ENCODE assay signal across 15 mouse cellular contexts in genomic region chr5:115014570-115014969, GRCm38 (mm10). TPM values are rescaled to one million over a fixed set of nuclear protein-coding genes. Genes with fewer than 3 reads are reported as not detected.
DNase-seq lines count a peak whose midpoint lies in the region; ATAC-seq and TF ChIP-seq lines count a peak whose summit lies in the region.
"Had no signal": no experiment of that assay in that cellular context is flagged by ENCODE, and none has a peak within 500 bp of the region (broad histone marks: within the 10 kb centered on the region; RNA-seq: fewer than 3 reads in every experiment).

No protein-coding gene starts in this region.

- no peaks in the 10 kb centered on the region for H3K36me3 ChIP-seq in lung, embryonic 16.5 days (ENCODE audit: control insufficient read depth, insufficient read depth, low read length)
- no peaks in the 10 kb centered on the region for H3K36me3 ChIP-seq in heart, embryonic 12.5 days
- no peaks in the 10 kb centered on the region for H3K36me3 ChIP-seq in liver, embryonic 14.5 days (replicated peaks; ENCODE audit: control insufficient read depth, insufficient read depth, low read depth)
- H3K36me3 ChIP-seq in thymus, adult 2 months (ENCODE audit: control insufficient read depth, insufficient read depth, low read length): no peaks in the 10 kb centered on the region
- H3K36me3 ChIP-seq in neural tube, embryonic 15.5 days: no peaks in the 10 kb centered on the region
- H3K36me3 ChIP-seq: intestine, embryonic 15.5 days; midbrain, embryonic 13.5 days; neural tube, embryonic 12.5 days had no signal

- DNase-seq in adrenal gland, adult (ENCODE audit: inconsistent age in 2 of 2, low spot score in 1 of 2): peak; percentile 23 to 77
- no peak for DNase-seq in adrenal gland, adult 18-20 months (ENCODE audit: low spot score in 2 of 2)
- no peak for DNase-seq in lung, postnatal 4 days
- DNase-seq in liver, embryonic 14.5 days (ENCODE audit: low read depth in 3 of 3, low spot score in 3 of 3): no peak
- no peak for DNase-seq in thymus, adult 2 months
- DNase-seq: adrenal gland, adult 8-10 months; cerebellum, adult 18-20 months had no signal

- no peak for TF ChIP-seq POLR2A in thymus, adult 2 months (IDR thresholded peaks at IDR 0.05; ENCODE audit: control insufficient read depth, extremely low read depth, insufficient read depth, low read length, poor library complexity)

- ATAC-seq in lung, embryonic 16.5 days (ENCODE audit: low read depth): no peak
- no peak for ATAC-seq in heart, embryonic 12.5 days (ENCODE audit: insufficient number of reproducible peaks, low FRiP score)
- ATAC-seq in liver, embryonic 14.5 days (ENCODE audit: insufficient read depth): no peak
- no peak for ATAC-seq in neural tube, embryonic 15.5 days (ENCODE audit: low FRiP score)
- ATAC-seq: intestine, embryonic 15.5 days; midbrain, embryonic 13.5 days had no signal

- H3K27ac ChIP-seq in lung, embryonic 16.5 days (ENCODE audit: low read length): no peak overlapping the region
- peak overlapping the region; percentile 82 for H3K27ac ChIP-seq in heart, embryonic 12.5 days (ENCODE audit: poor library complexity, severe bottlenecking)
- H3K27ac ChIP-seq in liver, embryonic 14.5 days: peak overlapping the region; percentile 4
- H3K27ac ChIP-seq in thymus, adult 2 months (ENCODE audit: control insufficient read depth, insufficient read depth, low read length): no peak overlapping the region
- H3K27ac ChIP-seq in neural tube, embryonic 15.5 days (replicated peaks): no peak overlapping the region
- H3K27ac ChIP-seq: intestine, embryonic 15.5 days; limb, embryonic 10.5 days; midbrain, embryonic 13.5 days; neural tube, embryonic 12.5 days had no signal

- H3K9me3 ChIP-seq in lung, embryonic 16.5 days (ENCODE audit: control insufficient read depth, low read length): no peaks in the 10 kb centered on the region
- H3K9me3 ChIP-seq in heart, embryonic 12.5 days (replicated peaks): no peaks in the 10 kb centered on the region
- H3K9me3 ChIP-seq in liver, embryonic 14.5 days (ENCODE audit: control insufficient read depth, low read length): no peaks in the 10 kb centered on the region
- no peaks in the 10 kb centered on the region for H3K9me3 ChIP-seq in neural tube, embryonic 15.5 days (replicated peaks)
- H3K9me3 ChIP-seq: intestine, embryonic 15.5 days; limb, embryonic 10.5 days; midbrain, embryonic 13.5 days; neural tube, embryonic 12.5 days had no signal

- H3K9ac ChIP-seq in lung, embryonic 16.5 days (ENCODE audit: low read length): no peak overlapping the region
- H3K9ac ChIP-seq in heart, embryonic 12.5 days: no peak overlapping the region
- H3K9ac ChIP-seq in liver, embryonic 14.5 days (replicated peaks): no peak overlapping the region; the same call in 1 of the 2 replicates
- no peak overlapping the region for H3K9ac ChIP-seq in neural tube, embryonic 15.5 days (replicated peaks)
- H3K9ac ChIP-seq: intestine, embryonic 15.5 days; midbrain, embryonic 13.5 days; neural tube, embryonic 12.5 days had no signal

- no peak for TF ChIP-seq CTCF in liver, embryonic 14.5 days (IDR thresholded peaks at IDR 0.05; ENCODE audit: low read depth)
- no peak for TF ChIP-seq CTCF in thymus, adult 2 months (IDR thresholded peaks at IDR 0.05; ENCODE audit: borderline replicate concordance, control insufficient read depth, extremely low read depth, insufficient read depth, low read length, poor library complexity)

- 4% methylated on average over 1 of the region's 1 CpGs for WGBS in lung, embryonic 16.5 days
- WGBS in heart, embryonic 12.5 days: 5% methylated on average over 1 of the region's 1 CpGs
- 0% methylated on average over 1 of the region's 1 CpGs for WGBS in liver, embryonic 14.5 days (ENCODE audit: insufficient replicate concordance)
- WGBS in thymus, adult 2 months: 62% methylated on average over 1 of the region's 1 CpGs
- WGBS in neural tube, embryonic 15.5 days: 57% methylated on average over 1 of the region's 1 CpGs

- TF ChIP-seq EP300 in liver, embryonic 14.5 days (IDR thresholded peaks at IDR 0.05; ENCODE audit: low read depth): no peak

- H3K4me2 ChIP-seq in lung, embryonic 16.5 days (ENCODE audit: low read depth, low read length): 0 out of 2 replicates have a peak overlapping the region, but pooled peaks have one; percentile 20
- peak overlapping the region; percentile 47 for H3K4me2 ChIP-seq in heart, embryonic 12.5 days
- H3K4me2 ChIP-seq in liver, embryonic 14.5 days (ENCODE audit: low read depth): peak overlapping the region; percentile 37
- no peak overlapping the region for H3K4me2 ChIP-seq in neural tube, embryonic 15.5 days
- H3K4me2 ChIP-seq: intestine, embryonic 15.5 days; midbrain, embryonic 13.5 days; neural tube, embryonic 12.5 days had no signal

- H3K4me3 ChIP-seq in lung, embryonic 16.5 days (ENCODE audit: low read length): no peak overlapping the region
- H3K4me3 ChIP-seq in heart, embryonic 12.5 days: no peak overlapping the region
- H3K4me3 ChIP-seq in liver, embryonic 14.5 days (ENCODE audit: insufficient read depth in 1 of 2, low read depth in 2 of 2, low read length in 2 of 2): no peak overlapping the region
- H3K4me3 ChIP-seq in thymus, adult 2 months (ENCODE audit: control insufficient read depth, insufficient read depth, low read length): no peak overlapping the region
- no peak overlapping the region for H3K4me3 ChIP-seq in neural tube, embryonic 15.5 days (replicated peaks)
- H3K4me3 ChIP-seq: intestine, embryonic 15.5 days; limb, embryonic 10.5 days; midbrain, embryonic 13.5 days; neural tube, embryonic 12.5 days had no signal

- H3K4me1 ChIP-seq in lung, embryonic 16.5 days (replicated peaks; ENCODE audit: control insufficient read depth, insufficient read depth, low read length): peaks cover 50% of the 10 kb centered on the region
- peaks cover 66% of the 10 kb centered on the region for H3K4me1 ChIP-seq in heart, embryonic 12.5 days (replicated peaks)
- peaks cover 58 to 67% of the 10 kb centered on the region in 2 experiments for H3K4me1 ChIP-seq in liver, embryonic 14.5 days (replicated peaks; ENCODE audit: control insufficient read depth in 2 of 2, insufficient read depth in 2 of 2, low read length in 1 of 2)
- peaks cover 24% of the 10 kb centered on the region for H3K4me1 ChIP-seq in thymus, adult 2 months (replicated peaks; ENCODE audit: control insufficient read depth, insufficient read depth, low read length)
- H3K4me1 ChIP-seq in neural tube, embryonic 15.5 days: peaks cover 53% of the 10 kb centered on the region

- H3K27me3 ChIP-seq in lung, embryonic 16.5 days (ENCODE audit: control insufficient read depth, insufficient read depth, low read depth, low read length): no peaks in the 10 kb centered on the region
- H3K27me3 ChIP-seq in heart, embryonic 12.5 days (replicated peaks): no peaks in the 10 kb centered on the region
- H3K27me3 ChIP-seq in liver, embryonic 14.5 days (ENCODE audit: control insufficient read depth, insufficient read depth, low read length): no peaks in the 10 kb centered on the region
- no peaks in the 10 kb centered on the region for H3K27me3 ChIP-seq in thymus, adult 2 months (ENCODE audit: control insufficient read depth, insufficient read depth, low read length)
- no peaks in the 10 kb centered on the region for H3K27me3 ChIP-seq in neural tube, embryonic 15.5 days (replicated peaks)
- H3K27me3 ChIP-seq: intestine, embryonic 15.5 days; midbrain, embryonic 13.5 days; neural tube, embryonic 12.5 days had no signal

RNA-seq across cellular contexts. Expression of gene Sppl3, which starts 3.6 kb away (rescaled TPM):
- total RNA-seq in adrenal gland, adult 18-20 months (2021): 10 to 100 TPM; 40.0 to 44.0 TPM
- 9.6 and 9.8 TPM in 2 replicates for polyA plus RNA-seq in lung, embryonic 16.5 days (2015; fragmentation: Nextera tagmentation; extraction: Ambion mirVana)
- polyA plus RNA-seq in heart, embryonic 12.5 days (2016; fragmentation: Nextera tagmentation; extraction: Ambion mirVana): 18.2 and 18.9 TPM in 2 replicates
- 17.2 and 17.6 TPM in 2 replicates for polyA plus RNA-seq in liver, embryonic 14.5 days (2012; rRNA removed)
- polyA plus RNA-seq in liver, embryonic 14.5 days (2014; fragmentation: Nextera tagmentation; extraction: Ambion mirVana): 5.4 and 7.0 TPM in 2 replicates
- polyA plus RNA-seq in thymus, adult 2 months (2012; rRNA removed): 112 and 124 TPM in 2 replicates
- polyA plus RNA-seq in neural tube, embryonic 15.5 days (2015; fragmentation: Nextera tagmentation; extraction: Ambion mirVana): 18.2 and 30.9 TPM in 2 replicates

RNA-seq across cellular contexts. Expression of gene Hnf1a, which starts 43.7 kb away (rescaled TPM):
- total RNA-seq in adrenal gland, adult 18-20 months (2021): not detected
- polyA plus RNA-seq in lung, embryonic 16.5 days (2015; fragmentation: Nextera tagmentation; extraction: Ambion mirVana): 0.08 and 0.16 TPM in 2 replicates
- 0.05 and 0.19 TPM in 2 replicates for polyA plus RNA-seq in heart, embryonic 12.5 days (2016; fragmentation: Nextera tagmentation; extraction: Ambion mirVana)
- 1.2 and 1.6 TPM in 2 replicates for polyA plus RNA-seq in liver, embryonic 14.5 days (2012; rRNA removed)
- polyA plus RNA-seq in liver, embryonic 14.5 days (2014; fragmentation: Nextera tagmentation; extraction: Ambion mirVana): 0.86 and 1.5 TPM in 2 replicates
- polyA plus RNA-seq in thymus, adult 2 months (2012; rRNA removed): 4.0 and 4.1 TPM in 2 replicates
- polyA plus RNA-seq in neural tube, embryonic 15.5 days (2015; fragmentation: Nextera tagmentation; extraction: Ambion mirVana): 0.05 and 1.6 TPM in 2 replicates
- total RNA-seq: adrenal gland, adult 8-10 months had no signal
- polyA plus RNA-seq: embryonic facial prominence, embryonic 11.5 days; midbrain, embryonic 13.5 days had no signal

Comparison
In these comparisons a context has a peak if more than half of its experiments do, and no peak if none do; other contexts are left out.
1. DNase-seq: peak in adrenal gland, adult (2 of 2); none in adrenal gland, adult 18-20 months (0 of 2), lung, postnatal 4 days (0 of 2), liver, embryonic 14.5 days (0 of 3) and thymus, adult 2 months (single experiment).
2. H3K27ac ChIP-seq: peak in heart, embryonic 12.5 days (single experiment) and liver, embryonic 14.5 days (single experiment); none in lung, embryonic 16.5 days (single experiment), thymus, adult 2 months (single experiment) and neural tube, embryonic 15.5 days (single experiment).